Mouse (Mus musculus): ENCODE data around the gene Zfp866. TPM values are rescaled to one million over a fixed set of nuclear protein-coding genes. Genes with fewer than 3 reads are reported as not detected.

Gene Zfp866
- total RNA-seq (2021) (10 to 100 TPM; 15.6 to 16.1 TPM), polyA plus RNA-seq (2012; rRNA removed) (8.5 and 16.0 TPM in 2 replicates)
- long read RNA-seq, partial matches to known transcripts, result 0 of 3 reads
- long read RNA-seq, other reads (novel, unspliced or antisense), result 0 of 3 reads

DNA sequence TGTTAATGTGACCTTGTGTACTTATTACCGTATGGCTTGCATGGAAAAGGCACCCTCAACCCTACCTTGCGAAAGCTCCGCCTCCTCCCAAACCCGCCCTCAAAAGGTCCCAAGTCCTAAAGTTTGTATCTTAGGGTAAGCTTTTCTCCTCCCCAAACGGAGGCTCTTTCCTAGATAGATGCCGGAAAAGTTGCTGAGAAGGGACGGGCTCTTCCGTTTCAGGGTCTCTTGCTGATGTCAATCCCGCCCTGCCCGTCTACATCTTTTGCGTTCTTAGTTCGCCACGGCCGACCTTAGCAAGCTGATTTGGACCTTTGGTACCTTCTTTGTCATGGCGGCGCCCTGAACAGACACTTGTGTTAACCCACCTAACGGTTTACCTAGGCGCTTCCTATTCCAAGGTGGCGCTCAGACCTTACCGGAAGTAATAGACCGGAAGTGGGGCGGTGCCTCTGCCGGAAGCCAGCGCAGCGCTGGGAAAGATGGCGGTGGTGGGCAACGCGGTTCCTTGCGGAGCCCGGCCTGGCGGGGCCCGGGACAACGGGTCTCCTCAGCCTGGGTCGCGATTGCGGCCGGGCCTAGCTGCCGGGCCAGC lies at the start of gene Zfp866, which contains the start of gene Atp13a1:
TSS of gene Zfp866 (minus strand) at position 406 of the 595 bp plus-strand sequence.
TSS of gene Atp13a1 (plus strand) at position 391 of the 595 bp plus-strand sequence.
- peak within 1 kb of the TSS; percentile 94 for H3K9ac ChIP-seq (ENCODE audit: low read depth, low read length)
- H3K4me3 ChIP-seq, result peak within 1 kb of the TSS; percentile 98
- peak; percentile 25 for TF ChIP-seq CTCF (IDR thresholded peaks at IDR 0.05)
- peak; percentile 66 for TF ChIP-seq EP300 (IDR thresholded peaks at IDR 0.05; ENCODE audit: insufficient read depth, low read depth, low read length)
- TF ChIP-seq POLR2A (IDR thresholded peaks at IDR 0.05; ENCODE audit: insufficient read depth, low read depth, low read length), result peak; percentile 91
- intact Hi-C loops (cut with DNase I), result loop anchor here (2.0 to 5.0 kb wide), 4 partner anchors 16 to 164 kb away; partner anchors contain the start of genes Gm20422, Zfp868 and Zfp963
- DNase-seq, result peak; percentile 91
- H3K27me3 ChIP-seq (ENCODE audit: control insufficient read depth, insufficient read depth, low read length), result no peaks in the 10 kb centered on the region
- peak within 1 kb of the TSS; percentile 91 for H3K27ac ChIP-seq
- 1% methylated on average over 38 of the region's 38 CpGs for WGBS
- H3K4me1 ChIP-seq (ENCODE audit: control insufficient read depth, insufficient read depth, low read length), result no peaks in the 10 kb centered on the region; the same call in none of the 2 replicates
- H3K36me3 ChIP-seq (ENCODE audit: control insufficient read depth, insufficient read depth, low read length), result peaks cover 3% of the 10 kb centered on the region; the same call in 1 of the 2 replicates
- H3K79me2 ChIP-seq (replicated peaks; ENCODE audit: control insufficient read depth, insufficient read depth, low read length), result peaks cover 3% of the 10 kb centered on the region

DNA sequence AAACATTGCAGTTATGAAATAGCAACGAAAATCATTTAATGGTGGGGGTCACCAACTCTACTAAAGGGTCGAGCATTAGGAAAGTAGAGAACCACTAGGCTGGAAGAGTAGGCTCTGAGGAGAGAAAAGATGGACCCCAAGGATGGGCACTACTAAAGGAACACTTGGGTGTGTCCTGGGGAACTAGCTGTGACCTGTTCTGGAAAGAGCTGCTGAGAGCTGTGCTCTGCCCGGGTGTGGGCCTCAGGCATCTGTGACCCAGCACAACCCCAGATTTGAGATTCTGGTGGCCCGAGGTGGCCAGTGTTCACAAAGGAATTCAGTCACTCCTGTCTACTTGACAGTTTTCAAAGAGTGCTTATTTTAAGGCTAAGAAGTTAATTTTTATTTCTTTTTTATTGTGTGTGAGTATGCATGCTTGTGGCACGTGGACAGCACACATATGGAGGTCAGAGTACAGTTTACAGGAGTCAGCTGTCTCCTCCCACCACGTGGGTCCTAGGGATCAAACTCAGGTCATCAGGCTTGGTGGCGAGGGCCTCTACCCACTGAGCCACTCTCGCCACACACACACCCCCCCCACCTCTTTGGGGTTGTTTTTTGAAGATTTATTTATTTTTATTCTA lies 46.2 kb upstream of the Zfp866 start:
- no peak for TF ChIP-seq CTCF (IDR thresholded peaks at IDR 0.05)
- TF ChIP-seq EP300 (IDR thresholded peaks at IDR 0.05; ENCODE audit: insufficient read depth, low read depth, low read length), result no peak
- no peak for TF ChIP-seq POLR2A (IDR thresholded peaks at IDR 0.05; ENCODE audit: insufficient read depth, low read depth, low read length)
- intact Hi-C loops (cut with DNase I), result no loop called here
- no peaks in the 10 kb centered on the region for H3K27me3 ChIP-seq (ENCODE audit: control insufficient read depth, insufficient read depth, low read length)
- no peak for DNase-seq
- no peaks in the 10 kb centered on the region for H3K79me2 ChIP-seq (replicated peaks; ENCODE audit: control insufficient read depth, insufficient read depth, low read length)
- H3K4me3 ChIP-seq, result no peak overlapping the region
- H3K27ac ChIP-seq, result no peak overlapping the region
- no peaks in the 10 kb centered on the region for H3K36me3 ChIP-seq (ENCODE audit: control insufficient read depth, insufficient read depth, low read length)
- H3K9ac ChIP-seq (ENCODE audit: low read depth, low read length), result no peak overlapping the region
- H3K4me1 ChIP-seq (ENCODE audit: control insufficient read depth, insufficient read depth, low read length), result no peaks in the 10 kb centered on the region; the same call in 1 of the 2 replicates
- WGBS, result 75% methylated on average over 8 of the region's 8 CpGs

DNA sequence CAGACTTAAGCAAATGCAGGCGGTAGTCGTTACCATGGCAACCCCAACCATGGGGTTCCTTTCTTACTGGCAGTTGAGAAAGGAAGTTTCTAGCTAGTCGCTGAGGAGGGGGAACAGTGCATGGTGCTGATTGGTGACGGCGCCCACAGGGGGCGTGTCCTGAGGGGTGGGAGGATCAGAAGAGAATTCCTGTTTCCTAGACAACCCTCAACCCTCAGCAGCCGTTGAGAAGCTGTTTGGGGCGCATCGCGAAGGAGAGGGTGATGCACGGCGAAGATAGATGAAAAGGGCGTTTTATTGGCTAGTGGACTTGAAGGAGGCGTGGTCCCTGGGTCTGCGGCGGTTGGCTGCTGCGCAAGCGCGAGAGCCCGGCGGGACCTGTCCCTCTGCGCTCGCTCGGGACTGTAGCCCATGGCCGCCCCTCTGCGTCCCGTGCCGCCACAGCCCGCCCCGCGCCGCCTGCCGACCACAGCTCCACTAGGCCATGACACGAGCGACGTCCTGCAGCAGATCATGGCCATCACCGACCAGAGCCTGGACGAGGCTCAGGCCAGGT lies 41.4 kb upstream of the Zfp866 start, which contains the start of gene Pbx4:
TSS of gene Pbx4 (plus strand) at position 194 of the 556 bp plus-strand sequence.
- TF ChIP-seq CTCF (IDR thresholded peaks at IDR 0.05), result peak; percentile 33
- TF ChIP-seq POLR2A (IDR thresholded peaks at IDR 0.05; ENCODE audit: insufficient read depth, low read depth, low read length), result no peak
- peak; percentile 78 to 88 for DNase-seq
- Histone ChIP-seq H3K27me3 (ENCODE audit: control insufficient read depth, insufficient read depth, low read length) (no peaks in the 10 kb centered on the region), H3K36me3 (ENCODE audit: control insufficient read depth, insufficient read depth, low read length) (no peaks in the 10 kb centered on the region), H3K9ac (ENCODE audit: low read depth, low read length) (peak within 1 kb of the TSS; percentile 41), H3K4me3 (peak within 1 kb of the TSS; percentile 47), H3K4me1 (ENCODE audit: control insufficient read depth, insufficient read depth, low read length) (peaks cover 1% of the 10 kb centered on the region; the same call in 1 of the 2 replicates), H3K79me2 (replicated peaks; ENCODE audit: control insufficient read depth, insufficient read depth, low read length) (no peaks in the 10 kb centered on the region), H3K27ac (no peak within 1 kb of the TSS)
- intact Hi-C loops (cut with DNase I), result no loop called here
- 1% methylated on average over 38 of the region's 38 CpGs for WGBS

DNA sequence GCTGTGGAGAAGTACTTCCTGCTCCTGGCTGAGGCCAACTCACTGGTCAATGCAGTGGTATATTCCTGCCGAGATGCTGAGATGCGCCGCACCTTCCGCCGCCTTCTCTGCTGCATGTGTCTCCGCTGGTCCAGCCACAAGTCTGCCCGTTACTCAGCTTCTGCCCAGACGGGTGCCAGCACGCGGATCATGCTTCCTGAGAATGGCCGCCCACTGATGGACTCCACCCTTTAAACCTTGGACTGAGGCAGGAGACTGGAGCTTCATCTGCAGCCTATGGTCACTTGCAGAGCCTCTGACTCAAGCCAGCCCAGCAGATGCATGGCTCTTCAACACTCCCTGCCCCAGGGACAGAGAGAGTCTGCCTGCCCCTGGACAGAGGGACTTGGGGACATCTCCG lies 35.4 kb upstream of the Zfp866 start:
- 92% methylated on average over 12 of the region's 12 CpGs for WGBS
- no peaks in the 10 kb centered on the region for H3K79me2 ChIP-seq (replicated peaks; ENCODE audit: control insufficient read depth, insufficient read depth, low read length)
- no peaks in the 10 kb centered on the region for H3K27me3 ChIP-seq (ENCODE audit: control insufficient read depth, insufficient read depth, low read length)
- H3K4me1 ChIP-seq (ENCODE audit: control insufficient read depth, insufficient read depth, low read length), result peaks cover 2% of the 10 kb centered on the region; the same call in 1 of the 2 replicates
- DNase-seq, result no peak
- H3K4me3 ChIP-seq, result no peak overlapping the region
- intact Hi-C loops (cut with DNase I), result no loop called here
- no peak overlapping the region for H3K27ac ChIP-seq
- H3K9ac ChIP-seq (ENCODE audit: low read depth, low read length), result no peak overlapping the region
- no peaks in the 10 kb centered on the region for H3K36me3 ChIP-seq (ENCODE audit: control insufficient read depth, insufficient read depth, low read length)
- TF ChIP-seq EP300 (IDR thresholded peaks at IDR 0.05; ENCODE audit: insufficient read depth, low read depth, low read length) (no peak), CTCF (IDR thresholded peaks at IDR 0.05) (no peak), POLR2A (IDR thresholded peaks at IDR 0.05; ENCODE audit: insufficient read depth, low read depth, low read length) (no peak)

DNA sequence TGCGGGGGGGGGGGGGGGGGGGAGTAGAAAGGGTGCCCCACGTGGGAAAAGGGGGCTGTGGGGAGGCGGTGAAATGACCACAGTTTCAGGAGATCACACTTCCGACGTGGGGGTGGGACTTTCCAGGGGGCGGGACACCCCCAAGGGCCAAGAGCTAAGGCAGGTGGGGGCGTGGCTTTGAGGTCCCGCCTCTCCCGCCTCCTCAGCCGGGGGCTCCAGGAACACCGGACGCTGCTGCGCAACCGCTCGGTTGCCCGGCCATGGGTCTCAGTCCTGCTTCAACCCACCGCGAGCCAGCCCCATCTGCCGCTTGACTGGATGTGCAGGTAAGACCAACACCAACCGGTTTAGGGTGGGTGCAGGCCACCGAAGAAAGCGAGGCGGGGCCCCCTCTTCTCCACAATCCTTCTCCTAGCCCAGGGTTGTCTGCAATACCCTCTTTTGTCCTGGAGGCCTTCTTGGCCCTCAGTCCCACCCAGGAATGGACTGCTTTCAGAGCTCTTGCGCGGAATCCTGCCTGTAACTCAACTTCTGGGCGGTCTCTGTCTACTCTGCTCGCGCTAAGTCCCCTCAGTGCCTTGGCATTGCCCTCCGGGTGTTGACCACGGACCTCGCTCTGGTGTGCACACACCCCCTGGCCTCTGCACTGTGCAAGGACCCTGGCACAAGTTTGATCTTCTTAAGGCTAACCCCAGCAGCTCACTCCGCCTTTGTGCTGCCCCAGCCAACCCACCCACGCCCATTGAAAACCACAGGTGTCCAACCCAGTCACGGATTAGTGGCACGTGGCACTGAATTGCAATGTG lies 31.6 kb upstream of the Zfp866 start, which contains the start of gene Lpar2:
TSS of gene Lpar2 (plus strand) at position 44 of the 806 bp plus-strand sequence.
- Histone ChIP-seq H3K27me3 (ENCODE audit: control insufficient read depth, insufficient read depth, low read length) (no peaks in the 10 kb centered on the region), H3K9ac (ENCODE audit: low read depth, low read length) (peak within 1 kb of the TSS; percentile 56), H3K36me3 (ENCODE audit: control insufficient read depth, insufficient read depth, low read length) (no peaks in the 10 kb centered on the region), H3K4me3 (peak within 1 kb of the TSS; percentile 44), H3K4me1 (ENCODE audit: control insufficient read depth, insufficient read depth, low read length) (peaks cover 2% of the 10 kb centered on the region; the same call in 1 of the 2 replicates), H3K27ac (no peak within 1 kb of the TSS), H3K79me2 (replicated peaks; ENCODE audit: control insufficient read depth, insufficient read depth, low read length) (no peaks in the 10 kb centered on the region)
- peak; percentile 38 to 61 for DNase-seq
- WGBS, result 12% methylated on average over 30 of the region's 35 CpGs
- TF ChIP-seq POLR2A (IDR thresholded peaks at IDR 0.05; ENCODE audit: insufficient read depth, low read depth, low read length) (no peak), CTCF (IDR thresholded peaks at IDR 0.05) (no peak), EP300 (IDR thresholded peaks at IDR 0.05; ENCODE audit: insufficient read depth, low read depth, low read length) (no peak)
- intact Hi-C loops (cut with DNase I), result no loop called here

All from heart, adult 2 months (tissue).